Mouse (Mus musculus) ES-Bruce4 (cell line): ENCODE data around the gene Ykt6. TPM values are rescaled to one million over a fixed set of nuclear protein-coding genes. Genes with fewer than 3 reads are reported as not detected.
A peak's percentile ranks its signal among the peaks of the same experiment; 100 is the strongest.

ENCODE experiments used
- H3K27ac ChIP-seq: 2 replicates; pipeline ENCODE4 v1.5.1; 2012; ENCODE audit warnings: low read length, inconsistent platforms; ENCODE audit not compliant: insufficient read depth
- H3K27me3 ChIP-seq: 2 replicates; pipeline ENCODE4 v1.6.1; 2012; ENCODE audit warnings: mild to moderate bottlenecking, low read length, inconsistent platforms; ENCODE audit not compliant: control insufficient read depth, poor library complexity, insufficient read depth, severe bottlenecking
- H3K36me3 ChIP-seq: 2 replicates; pipeline ENCODE4 v1.6.1; 2012; ENCODE audit warnings: inconsistent platforms, mild to moderate bottlenecking, low read length, moderate library complexity; ENCODE audit not compliant: control insufficient read depth, poor library complexity, insufficient read depth, severe bottlenecking
- H3K4me1 ChIP-seq: one replicate; pipeline ENCODE4 v1.8.1; 2011; ENCODE audit warnings: low read length; ENCODE audit not compliant: control insufficient read depth, insufficient read depth
- H3K4me3 ChIP-seq: 2 replicates; pipeline ENCODE4 v1.5.1; 2011; ENCODE audit warnings: low read depth, mild to moderate bottlenecking, low read length
- H3K9ac ChIP-seq: 2 replicates; pipeline ENCODE4 v1.6.1; 2012; ENCODE audit warnings: low read depth, mild to moderate bottlenecking, inconsistent platforms; ENCODE audit not compliant: poor library complexity, severe bottlenecking
- H3K9me3 ChIP-seq: replicated peaks from 2 replicates; pipeline ENCODE4 v1.6.1; 2012; ENCODE audit warnings: mild to moderate bottlenecking, low read length, inconsistent platforms; ENCODE audit not compliant: control insufficient read depth, poor library complexity, insufficient read depth, severe bottlenecking
- CTCF ChIP-seq: IDR thresholded peaks from one replicate; pipeline ENCODE4 v1.8.1; 2011; ENCODE audit warnings: low read depth, low read length
- EP300 ChIP-seq: IDR thresholded peaks from 2 replicates; pipeline ENCODE4 v1.6.1; 2011; ENCODE audit warnings: low read depth, low read length; ENCODE audit not compliant: insufficient read depth
- POLR2A ChIP-seq: IDR thresholded peaks from one replicate; pipeline ENCODE4 v1.8.1; 2011; ENCODE audit warnings: low read length; ENCODE audit not compliant: insufficient read depth
- polyA plus RNA-seq: library from polyadenylated mRNA; stranded (reverse); fragments of >200 nt; gene quantifications from 2 replicates; pipeline ENCODE4 v1.2.4, GENCODE M21; 2011; ENCODE audit warnings: low read depth; ENCODE audit not compliant: missing spikeins, insufficient read depth, insufficient read length

Gene Ykt6
- polyA plus RNA-seq, 1 experiment: 60.3 TPM

GRCm38 (mm10) chr11:5990910-5991309, 35.4 kb downstream of the Ykt6 start:
- Histone ChIP-seq H3K36me3 (no peaks in the 10 kb centered on the region), H3K9ac (no peak overlapping the region), H3K9me3 (no peaks in the 10 kb centered on the region), H3K27me3 (no peaks in the 10 kb centered on the region), H3K4me3 (no peak overlapping the region), H3K4me1 (no peaks in the 10 kb centered on the region), H3K27ac (no peak overlapping the region)
- TF ChIP-seq CTCF (peak; percentile 77), EP300 (no peak), POLR2A (no peak)

- no peak overlapping the region for H3K4me3 ChIP-seq
- H3K27ac ChIP-seq: no peak overlapping the region
- no peaks in the 10 kb centered on the region for H3K36me3 ChIP-seq
- H3K4me1 ChIP-seq: no peaks in the 10 kb centered on the region
- H3K9ac ChIP-seq: no peak overlapping the region
- no peaks in the 10 kb centered on the region for H3K27me3 ChIP-seq
- TF ChIP-seq CTCF (no peak), POLR2A (no peak), EP300 (no peak)
- no peaks in the 10 kb centered on the region for H3K9me3 ChIP-seq
These were observed 38.7 kb downstream of the Ykt6 start for GRCm38 (mm10) chr11:5994212-5994611.

GRCm38 (mm10) chr11:5994880-5995279, 39.4 kb downstream of the Ykt6 start:
- Histone ChIP-seq H3K4me1 (peaks cover 1% of the 10 kb centered on the region), H3K27me3 (no peaks in the 10 kb centered on the region), H3K36me3 (no peaks in the 10 kb centered on the region), H3K4me3 (no peak overlapping the region), H3K9ac (no peak overlapping the region), H3K27ac (no peak overlapping the region), H3K9me3 (no peaks in the 10 kb centered on the region)
- no peak for TF ChIP-seq POLR2A
- no peak for TF ChIP-seq CTCF

GRCm38 (mm10) chr11:5995989-5996388, 40.5 kb downstream of the Ykt6 start:
- TF ChIP-seq POLR2A (no peak), CTCF (peak; percentile 93), EP300 (no peak)
- H3K36me3 ChIP-seq: no peaks in the 10 kb centered on the region
- no peaks in the 10 kb centered on the region for H3K9me3 ChIP-seq
- no peak overlapping the region for H3K27ac ChIP-seq
- H3K27me3 ChIP-seq: no peaks in the 10 kb centered on the region
- H3K4me3 ChIP-seq: no peak overlapping the region
- no peak overlapping the region for H3K9ac ChIP-seq
- peaks cover 6% of the 10 kb centered on the region for H3K4me1 ChIP-seq

- Histone ChIP-seq H3K9ac (no peak overlapping the region), H3K27me3 (no peaks in the 10 kb centered on the region), H3K4me1 (peaks cover 6% of the 10 kb centered on the region), H3K27ac (no peak overlapping the region), H3K4me3 (no peak overlapping the region), H3K36me3 (no peaks in the 10 kb centered on the region), H3K9me3 (no peaks in the 10 kb centered on the region)
- TF ChIP-seq EP300: no peak
- TF ChIP-seq CTCF: no peak
- no peak for TF ChIP-seq POLR2A
These were observed 43.0 kb downstream of the Ykt6 start for GRCm38 (mm10) chr11:5998472-5998871.

GRCm38 (mm10) chr11:5999832-6000771, 44.6 kb downstream of the Ykt6 start:
- Histone ChIP-seq H3K27ac (no peak overlapping the region), H3K27me3 (no peaks in the 10 kb centered on the region), H3K36me3 (no peaks in the 10 kb centered on the region), H3K4me1 (peaks cover 6% of the 10 kb centered on the region), H3K9me3 (no peaks in the 10 kb centered on the region), H3K9ac (no peak overlapping the region), H3K4me3 (no peak overlapping the region)
- no peak for TF ChIP-seq EP300
- no peak for TF ChIP-seq CTCF
